Mouse (Mus musculus) E14TG2a.4 (cell line): ENCODE measurements around the gene Synpo2.

Experiments used
- H3K27me3 ChIP-seq: 2 replicates; pipeline ENCODE4 v1.6.1; 2014; ENCODE audit warnings: low read length, control low read depth; ENCODE audit not compliant: insufficient read depth
- H3K36me3 ChIP-seq: 2 replicates; pipeline ENCODE4 v1.6.1; 2014; ENCODE audit warnings: low read length, control low read depth; ENCODE audit not compliant: insufficient read depth
- H3K4me1 ChIP-seq: replicated peaks from 2 replicates; pipeline ENCODE4 v1.6.1; 2014; ENCODE audit warnings: low read depth, low read length, control low read depth
- H3K4me3 ChIP-seq: replicated peaks from 2 replicates; pipeline ENCODE4 v1.5.1; 2014; ENCODE audit warnings: mild to moderate bottlenecking, low read length
- H3K9me3 ChIP-seq: 2 replicates; pipeline ENCODE4 v1.6.1; 2014; ENCODE audit warnings: low read length, control low read depth
- CTCF ChIP-seq: conservative IDR thresholded peaks from 2 replicates; pipeline ENCODE4 v1.5.1; 2014; ENCODE audit warnings: low read length
- NANOG ChIP-seq: IDR thresholded peaks from 2 replicates; pipeline ENCODE4 v1.6.1; 2014; ENCODE audit warnings: borderline replicate concordance, low read length, mixed read lengths
- POU5F1 ChIP-seq: IDR thresholded peaks from 2 replicates; pipeline ENCODE4 v1.6.1; 2014; ENCODE audit warnings: low read length, borderline replicate concordance

The Synpo2 gene

DNA sequence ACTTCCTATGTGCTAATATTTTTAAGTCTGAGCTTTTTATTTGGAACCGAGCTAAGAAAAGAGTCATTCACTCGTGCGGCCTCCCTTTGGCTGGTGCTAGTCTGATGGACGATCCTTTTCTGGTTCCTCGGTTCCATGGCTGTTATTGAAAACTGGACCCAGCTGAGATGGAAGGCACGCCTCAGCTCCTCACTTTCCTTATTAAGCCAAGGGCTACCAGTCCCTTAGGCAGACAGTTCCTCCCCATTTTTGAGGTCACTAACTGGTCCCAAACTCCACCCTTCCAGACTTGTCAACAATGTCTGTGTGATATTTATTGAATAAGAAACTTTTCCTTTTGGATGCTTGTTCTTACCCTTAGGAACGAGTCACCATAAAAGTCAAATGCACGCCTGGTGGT lies 112.1 kb downstream of the Synpo2 start:
- Histone ChIP-seq H3K4me1 (peaks cover 4% of the 10 kb centered on the region), H3K4me3 (no peak overlapping the region), H3K9me3 (no peaks in the 10 kb centered on the region), H3K36me3 (no peaks in the 10 kb centered on the region), H3K27me3 (no peaks in the 10 kb centered on the region; the same call in 1 of the 2 replicates)
- TF ChIP-seq CTCF, result no peak
- TF ChIP-seq NANOG, result no peak
- TF ChIP-seq POU5F1, result no peak

DNA sequence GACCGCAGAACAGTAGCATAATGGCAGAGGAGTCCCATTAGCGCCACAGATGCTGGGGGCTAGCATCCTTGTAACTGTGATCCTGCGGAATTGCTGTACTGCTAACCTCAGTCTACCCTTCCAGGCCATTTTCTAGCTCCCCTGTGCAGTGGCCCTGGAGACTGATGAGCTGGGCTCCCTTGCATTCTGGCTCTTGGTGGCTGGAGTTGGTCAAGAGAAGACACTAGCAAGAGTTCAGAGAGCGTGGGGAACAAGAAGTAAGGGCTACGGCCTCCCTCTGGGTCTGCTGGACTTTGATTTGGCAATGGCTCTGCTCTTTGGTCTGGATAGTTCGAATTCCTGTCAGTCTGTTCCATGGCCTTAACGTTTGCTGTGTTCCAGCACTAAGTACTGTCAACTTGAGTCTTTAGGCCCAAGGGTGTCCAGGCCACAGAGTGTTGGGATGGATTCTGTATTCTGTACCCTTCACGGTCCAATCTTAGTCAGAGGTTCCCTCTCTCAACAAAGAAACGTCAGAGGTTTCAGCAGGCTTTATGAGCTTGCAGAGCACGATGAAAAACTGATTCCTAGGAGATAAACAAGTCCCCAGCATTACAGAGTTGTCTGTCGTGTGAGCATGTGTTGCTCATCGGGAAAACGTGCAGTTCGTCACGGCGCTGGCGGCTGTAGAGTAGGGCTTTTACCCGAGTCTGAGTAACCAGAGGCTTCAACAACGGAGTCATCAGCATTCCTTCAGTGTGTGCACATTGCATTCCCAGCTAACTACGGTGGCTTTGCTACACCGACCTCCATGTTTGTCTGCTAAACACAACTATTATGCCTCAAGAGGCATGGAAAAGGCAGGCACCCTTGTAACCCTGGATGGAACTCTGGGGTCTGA lies 113.6 kb downstream of the Synpo2 start:
- TF ChIP-seq NANOG, result no peak
- TF ChIP-seq CTCF, result no peak
- TF ChIP-seq POU5F1, result no peak
- H3K4me3 ChIP-seq, result no peak overlapping the region
- H3K4me1 ChIP-seq, result no peaks in the 10 kb centered on the region
- no peaks in the 10 kb centered on the region for H3K9me3 ChIP-seq
- peaks cover 3% of the 10 kb centered on the region for H3K27me3 ChIP-seq
- H3K36me3 ChIP-seq, result no peaks in the 10 kb centered on the region

DNA sequence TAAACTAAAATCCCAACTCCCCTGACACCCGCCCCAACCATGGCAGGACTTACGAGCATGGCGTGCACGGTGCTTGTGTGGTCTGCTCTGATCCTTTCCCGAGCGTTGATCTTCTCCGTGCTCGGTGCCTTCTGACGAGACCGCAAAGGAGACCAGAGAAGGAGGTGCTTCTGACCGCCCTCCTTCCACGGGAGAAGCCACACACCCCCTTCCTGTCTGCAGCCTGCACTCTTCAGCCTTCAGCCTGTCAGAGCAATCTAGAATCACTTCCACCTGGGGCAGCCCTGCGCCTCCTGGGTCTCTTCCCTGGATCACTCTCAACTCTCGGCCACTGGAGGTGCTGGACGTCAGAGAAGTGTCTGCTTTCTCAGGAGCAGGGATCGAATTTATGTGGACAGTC lies 119.0 kb downstream of the Synpo2 start:
- no peaks in the 10 kb centered on the region for H3K36me3 ChIP-seq
- H3K27me3 ChIP-seq, result peaks cover 33% of the 10 kb centered on the region
- peaks cover 39% of the 10 kb centered on the region for H3K4me1 ChIP-seq
- TF ChIP-seq NANOG (no peak), POU5F1 (no peak), CTCF (no peak)
- no peaks in the 10 kb centered on the region for H3K9me3 ChIP-seq
- peak overlapping the region; percentile 47 for H3K4me3 ChIP-seq

DNA sequence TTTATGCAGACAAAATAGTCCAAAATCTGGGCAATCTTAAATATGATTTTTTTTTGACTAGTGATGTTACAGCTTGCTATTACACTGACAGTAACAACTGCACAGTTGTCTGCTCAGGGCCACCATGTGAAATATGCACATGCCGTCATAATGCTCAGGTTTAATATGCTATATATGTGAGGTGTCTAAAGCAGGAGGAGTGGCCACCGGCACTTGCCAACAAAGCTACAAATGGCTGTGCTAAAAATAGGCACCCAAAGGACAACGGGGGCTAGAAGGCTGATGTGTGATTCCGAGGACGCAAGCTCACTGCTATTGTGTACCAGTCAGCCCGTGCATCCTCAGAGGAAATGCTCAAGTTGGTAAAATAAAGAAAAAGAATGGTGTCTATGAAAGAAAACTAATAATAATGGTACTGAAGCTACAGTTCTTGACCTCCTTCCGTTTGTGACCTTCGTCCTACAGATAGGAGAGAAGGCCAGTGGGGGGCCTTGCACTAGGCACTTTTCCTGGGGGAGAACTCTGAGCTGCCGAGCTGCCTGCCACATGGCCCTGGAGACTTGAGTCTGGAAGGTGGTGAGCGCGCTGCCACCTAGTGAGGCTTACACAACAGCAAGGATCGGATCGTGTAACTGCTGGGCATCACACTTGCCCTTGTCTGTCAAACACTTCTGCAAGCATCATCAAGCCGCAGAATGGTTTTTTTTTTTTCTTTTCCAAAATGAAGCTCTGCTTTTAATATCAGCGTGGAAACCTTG lies 120.0 kb downstream of the Synpo2 start:
- no peak overlapping the region for H3K4me3 ChIP-seq
- H3K4me1 ChIP-seq, result peaks cover 39% of the 10 kb centered on the region
- H3K9me3 ChIP-seq, result no peaks in the 10 kb centered on the region
- TF ChIP-seq CTCF (no peak), POU5F1 (no peak), NANOG (no peak)
- H3K36me3 ChIP-seq, result no peaks in the 10 kb centered on the region
- H3K27me3 ChIP-seq, result peaks cover 39% of the 10 kb centered on the region

DNA sequence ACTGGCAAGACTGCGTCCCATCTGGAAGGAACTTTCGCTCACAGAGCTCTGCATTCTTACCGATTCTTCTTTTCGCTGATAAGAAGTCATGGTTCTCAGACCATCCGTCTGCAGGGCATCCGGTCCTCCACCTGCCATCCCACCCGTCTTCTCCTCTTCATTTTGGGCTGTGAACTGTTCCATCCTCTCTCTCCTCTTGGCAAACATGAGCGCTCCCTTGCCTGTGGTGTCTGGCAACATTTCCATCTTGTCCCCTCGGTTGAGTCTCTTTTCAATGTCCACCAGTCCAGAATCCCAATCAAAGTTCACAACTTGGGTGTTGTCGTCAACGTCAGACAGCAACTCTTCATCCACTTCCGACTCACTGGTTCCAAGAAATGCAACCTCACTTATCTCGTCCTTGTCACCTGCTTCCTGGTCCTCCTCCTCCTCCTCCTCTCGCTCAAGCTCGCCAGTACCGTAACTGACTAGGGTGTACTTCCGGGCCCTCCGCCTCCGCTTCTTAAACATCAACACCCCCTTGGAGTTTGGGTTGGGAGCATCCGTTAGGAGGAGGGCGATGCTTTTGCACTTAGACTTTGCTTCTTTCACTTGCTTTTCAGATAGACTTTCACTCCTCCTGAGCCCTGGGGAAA lies 121.8 kb downstream of the Synpo2 start:
- H3K27me3 ChIP-seq, result peaks cover 39% of the 10 kb centered on the region
- H3K4me3 ChIP-seq, result peak overlapping the region; percentile 68
- TF ChIP-seq NANOG, result no peak
- TF ChIP-seq CTCF, result no peak
- no peak for TF ChIP-seq POU5F1
- H3K4me1 ChIP-seq, result peaks cover 39% of the 10 kb centered on the region
- H3K9me3 ChIP-seq, result no peaks in the 10 kb centered on the region
- H3K36me3 ChIP-seq, result no peaks in the 10 kb centered on the region

DNA sequence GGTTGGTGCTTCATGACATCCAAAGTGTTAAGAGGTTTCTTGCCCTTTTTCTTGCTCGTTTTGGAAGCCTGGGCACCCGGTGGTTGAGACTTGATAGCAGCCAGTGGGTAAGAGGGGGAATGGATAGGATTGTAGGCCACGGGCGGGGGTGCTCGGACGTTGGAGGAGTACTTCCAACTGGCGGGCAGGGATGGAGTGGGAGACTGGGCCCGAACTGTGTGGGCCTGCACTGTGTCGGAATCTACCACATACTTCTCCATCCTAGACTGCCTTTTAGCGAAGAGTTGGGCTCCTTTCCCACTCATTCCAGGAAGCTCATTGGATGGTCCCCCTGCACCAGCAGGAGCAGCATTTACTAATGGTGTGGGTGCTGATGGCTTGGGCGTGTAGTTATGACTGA lies 123.2 kb downstream of the Synpo2 start:
- H3K36me3 ChIP-seq, result no peaks in the 10 kb centered on the region
- peaks cover 39% of the 10 kb centered on the region for H3K27me3 ChIP-seq
- H3K4me1 ChIP-seq, result peaks cover 39% of the 10 kb centered on the region
- TF ChIP-seq POU5F1 (no peak), NANOG (no peak), CTCF (no peak)
- no peaks in the 10 kb centered on the region for H3K9me3 ChIP-seq
- H3K4me3 ChIP-seq, result peak overlapping the region; percentile 68

DNA sequence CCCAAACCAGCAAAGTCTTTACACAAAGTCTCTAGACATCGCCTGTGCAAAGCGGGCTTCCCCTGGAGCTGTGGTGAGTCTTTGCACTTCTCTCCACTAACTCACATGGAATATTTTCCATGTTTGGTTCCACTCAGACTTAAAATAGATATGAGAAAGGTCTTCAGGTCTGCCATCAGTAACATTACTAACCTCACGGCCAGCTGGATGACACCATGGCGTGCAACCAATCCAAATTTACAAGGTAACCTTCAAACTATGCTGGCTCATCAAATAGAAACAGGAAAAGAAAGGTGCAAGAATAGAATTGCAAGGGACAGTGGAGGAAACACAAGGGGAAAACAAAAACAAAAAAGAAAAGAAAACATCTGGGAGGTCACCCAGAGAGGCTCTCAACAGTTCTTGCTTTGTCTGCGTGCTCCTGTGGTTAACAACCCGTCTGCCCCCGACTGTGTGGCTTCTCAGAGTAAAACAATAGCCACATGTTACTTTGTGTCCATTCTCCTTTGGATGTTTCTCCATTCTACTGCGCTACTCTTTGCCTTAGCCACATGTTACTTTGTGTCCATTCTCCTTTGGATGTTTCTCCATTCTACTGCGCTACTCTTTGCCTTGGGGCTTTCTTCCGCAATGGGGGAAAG lies 124.8 kb downstream of the Synpo2 start:
- TF ChIP-seq NANOG (no peak), POU5F1 (no peak), CTCF (no peak)
- no peak overlapping the region for H3K4me3 ChIP-seq

DNA sequence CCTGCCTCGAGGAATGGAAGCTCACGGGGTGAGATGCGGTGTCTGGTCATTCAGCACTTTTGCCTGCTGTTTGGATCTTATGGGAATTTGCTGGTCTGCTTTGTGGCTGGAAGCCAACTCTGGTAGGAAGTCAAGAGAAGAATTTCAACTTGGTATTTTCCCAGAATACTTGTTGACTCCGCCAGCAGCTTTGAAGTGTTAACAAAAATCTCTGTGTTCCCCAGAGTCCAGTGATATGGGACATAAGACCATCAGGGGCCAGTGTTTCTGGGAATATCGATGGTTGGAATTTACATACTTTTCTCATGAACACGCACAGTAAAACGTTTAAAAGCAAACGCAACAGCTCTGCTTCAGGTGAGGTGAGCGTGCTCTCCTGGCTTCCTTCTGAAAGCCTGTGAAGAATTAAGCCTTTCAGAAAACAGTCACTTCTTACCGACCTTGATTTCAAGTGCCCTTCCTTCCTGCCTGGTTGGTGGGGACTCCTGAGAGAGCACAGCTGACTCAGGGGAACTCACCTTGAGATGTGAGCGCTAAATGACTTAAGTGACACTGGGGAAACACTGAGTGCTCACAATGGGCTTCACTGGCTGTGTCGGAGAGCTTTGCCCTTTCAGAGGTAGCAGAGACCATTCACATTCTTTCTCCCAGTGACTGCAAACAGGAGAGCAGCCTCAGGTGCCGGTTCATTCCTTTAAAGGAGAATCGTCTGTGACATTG lies 128.0 kb downstream of the Synpo2 start:
- no peaks in the 10 kb centered on the region for H3K36me3 ChIP-seq
- TF ChIP-seq CTCF (no peak), NANOG (no peak), POU5F1 (no peak)
- peaks cover 9% of the 10 kb centered on the region for H3K4me1 ChIP-seq
- H3K27me3 ChIP-seq, result peaks cover 15% of the 10 kb centered on the region
- no peak overlapping the region for H3K4me3 ChIP-seq
- H3K9me3 ChIP-seq, result no peaks in the 10 kb centered on the region

More for the DNA sequence above, 124.8 kb downstream of the Synpo2 start:
- Histone ChIP-seq H3K27me3 (peaks cover 29% of the 10 kb centered on the region), H3K4me1 (peaks cover 31% of the 10 kb centered on the region), H3K36me3 (no peaks in the 10 kb centered on the region), H3K9me3 (no peaks in the 10 kb centered on the region)
